Mouse (Mus musculus) effector memory CD4-positive, alpha-beta T cell, adult 7 months (primary cell): ENCODE measurements around the gene P3h4. TPM values are rescaled to one million over a fixed set of nuclear protein-coding genes. Genes with fewer than 3 reads are reported as not detected.

Experiments used
- polyA plus RNA-seq: library from polyadenylated mRNA; unstranded; fragments of 100-300 nt; shearing (Covaris generic); gene quantifications from one replicate; pipeline ENCODE4 v1.2.1, GENCODE M21; 2017

The P3h4 gene
- polyA plus RNA-seq, result not detected

GRCm38 (mm10) chr11:100414021-100414913 is at the start of gene P3h4:
Gene P3h4 (minus strand): TSS chr11:100414836.

GRCm38 (mm10) chr11:100441797-100442196 is 27.2 kb upstream of the P3h4 start, which contains the start of the genes Nt5c3b and Klhl10:
Gene Nt5c3b (minus strand): TSS chr11:100441808.
Gene Klhl10 (plus strand): TSS chr11:100441917.

GRCm38 (mm10) chr11:100414914-100415822 is 532 bp upstream of the P3h4 start, which contains the start of gene Fkbp10:
Gene Fkbp10 (plus strand): TSS chr11:100415697.

GRCm38 (mm10) chr11:100397600-100398389 is 16.8 kb downstream of the P3h4 start, which contains the start of gene Jup:
Gene Jup (minus strand): TSS chr11:100397763.

Other genes starting within 250 kb of the P3h4 start
- gene Krt9, start 221.6 kb downstream of the P3h4 start, polyA plus RNA-seq, result not detected
- gene Krt14, start 207.3 kb downstream of the P3h4 start, polyA plus RNA-seq, result not detected
- gene Krt16, start 165.9 kb downstream of the P3h4 start, polyA plus RNA-seq, result 0.40 TPM
- not detected for gene Krt17, start 153.8 kb downstream of the P3h4 start, polyA plus RNA-seq
- not detected for gene Krt42, start 145.0 kb downstream of the P3h4 start, polyA plus RNA-seq
- 4,724 TPM for gene Eif1, start 95.0 kb downstream of the P3h4 start, polyA plus RNA-seq
- not detected for gene Gast, start 80.4 kb downstream of the P3h4 start, polyA plus RNA-seq
- 1.8 TPM for gene Hap1, start 58.7 kb downstream of the P3h4 start, polyA plus RNA-seq
- gene Jup, start 17.1 kb downstream of the P3h4 start, polyA plus RNA-seq, result 3.7 TPM
- not detected for gene Fkbp10, start 861 bp upstream of the P3h4 start, polyA plus RNA-seq
- gene Nt5c3b, start 27.0 kb upstream of the P3h4 start, polyA plus RNA-seq, result 86.0 TPM
- not detected for gene Klhl10, start 27.1 kb upstream of the P3h4 start, polyA plus RNA-seq
- 5.5 TPM for gene Klhl11, start 57.9 kb upstream of the P3h4 start, polyA plus RNA-seq
- 201 TPM for gene Acly, start 113.2 kb upstream of the P3h4 start, polyA plus RNA-seq
- gene Ttc25, start 130.8 kb upstream of the P3h4 start, polyA plus RNA-seq, result 0.63 TPM
- gene Cnp, start 160.1 kb upstream of the P3h4 start, polyA plus RNA-seq, result 155 TPM
- gene Nkiras2, start 204.4 kb upstream of the P3h4 start, polyA plus RNA-seq, result 13.6 TPM
- 423 TPM for gene Dnajc7, start 205.3 kb upstream of the P3h4 start, polyA plus RNA-seq